Mouse (Mus musculus): ENCODE results near the gene Olfr846.

Olfr846 gene

DNA sequence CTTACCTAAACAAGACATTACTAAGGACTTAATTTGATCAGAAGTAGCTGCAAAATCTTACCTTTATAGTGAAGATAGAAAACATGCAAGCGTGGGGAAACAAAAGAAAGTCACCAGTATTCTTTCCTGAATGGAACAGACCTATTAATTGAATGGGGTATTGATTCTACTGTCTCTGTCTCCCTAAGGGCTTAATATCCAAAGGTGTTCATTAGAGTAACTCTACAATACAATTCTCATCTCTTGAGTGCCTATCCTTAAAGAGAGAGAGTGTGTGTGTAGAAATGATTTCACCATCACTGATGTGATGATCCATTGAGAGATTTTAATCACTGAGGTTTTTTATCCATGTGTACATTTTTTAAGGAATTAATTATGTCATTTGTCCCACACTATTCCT is at the start of gene Olfr846:
Gene Olfr846, minus strand, starts transcription at position 101 of the 400 bp plus-strand sequence.
- no peak for DNase-seq

- DNase-seq: no peak
These were observed 14.8 kb upstream of the Olfr846 start, which contains the start of gene Olfr847 for GRCm38 (mm10) chr9:19378569-19378968. Olfr847 (minus strand) TSS chr9:19378669.

DNA sequence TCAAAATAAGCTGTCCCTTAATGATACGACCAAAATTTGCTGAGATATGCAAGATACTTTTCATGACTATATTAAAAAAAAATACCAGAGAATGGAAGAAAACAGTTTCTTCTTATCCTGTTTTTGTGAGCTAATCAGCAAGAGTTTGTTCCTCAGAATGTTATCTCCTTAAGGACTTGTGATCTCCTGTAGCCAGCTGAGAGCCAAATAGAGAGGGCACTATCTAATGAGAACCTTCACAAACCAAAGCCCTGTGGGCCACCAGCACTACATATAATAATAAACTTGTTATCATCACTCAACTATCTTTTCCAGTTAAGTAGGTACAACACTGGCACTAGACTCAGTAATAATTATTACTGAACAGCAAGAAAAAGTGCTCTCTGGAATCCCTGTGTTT is 27.6 kb downstream of the Olfr846 start, which contains the start of gene Olfr845:
Gene Olfr845, plus strand, starts transcription at position 301 of the 400 bp plus-strand sequence.
- DNase-seq: no peak

GRCm38 (mm10) chr9:19316047-19316446 is 47.8 kb downstream of the Olfr846 start, which contains the start of gene Olfr844:
Olfr844 (plus strand) TSS chr9:19316347.
- no peak for DNase-seq
